In genomic region chr15:77365700-77366570, GRCm38 (mm10) we compare ENCODE assay signal across 8 mouse cellular contexts. TPM values are rescaled to one million over a fixed set of nuclear protein-coding genes. Genes with fewer than 3 reads are reported as not detected.
DNase-seq lines count a peak whose midpoint lies in the region; ATAC-seq and TF ChIP-seq lines count a peak whose summit lies in the region.

No protein-coding gene starts in this region.

- H3K27ac ChIP-seq in kidney, embryonic 14.5 days (ENCODE audit: low read depth, low read length) = peak overlapping the region; percentile 95
- peak overlapping the region; percentile 99 for H3K27ac ChIP-seq in embryonic facial prominence, embryonic 14.5 days (replicated peaks; ENCODE audit: low read depth, low read length)
- peak overlapping the region; percentile 92 for H3K27ac ChIP-seq in hindbrain, embryonic 10.5 days
- peak overlapping the region; percentile 51 for H3K27ac ChIP-seq in midbrain, postnatal 0 days (ENCODE audit: low read depth, low read length)

- no peaks in the 10 kb centered on the region for H3K36me3 ChIP-seq in kidney, embryonic 14.5 days (ENCODE audit: control insufficient read depth, insufficient read depth, low read length)
- no peaks in the 10 kb centered on the region for H3K36me3 ChIP-seq in embryonic facial prominence, embryonic 14.5 days (ENCODE audit: control insufficient read depth, insufficient read depth, low read length)
- H3K36me3 ChIP-seq in hindbrain, embryonic 10.5 days = no peaks in the 10 kb centered on the region
- H3K36me3 ChIP-seq in midbrain, postnatal 0 days (ENCODE audit: insufficient read depth, low read length) = no peaks in the 10 kb centered on the region

- no peak for DNase-seq in kidney, adult 9 months
- DNase-seq in embryonic facial prominence, embryonic 14.5 days (ENCODE audit: low spot score) = peak; percentile 72
- no peak for DNase-seq in hindbrain, embryonic 10.5 days (ENCODE audit: low spot score)
- no peak for DNase-seq in midbrain, postnatal 0 days (ENCODE audit: low spot score)
- DNase-seq in right cerebral cortex, postnatal 36 days (ENCODE audit: low spot score in 2 of 2) = no peak
- no peak for DNase-seq in ovary, postnatal 14 days (ENCODE audit: low spot score)
- no peak for DNase-seq in adrenal gland, postnatal 4 days (ENCODE audit: low spot score in 2 of 2)

- no peak overlapping the region for H3K4me3 ChIP-seq in kidney, embryonic 14.5 days (ENCODE audit: low read length)
- no peak overlapping the region for H3K4me3 ChIP-seq in embryonic facial prominence, embryonic 14.5 days (ENCODE audit: low read depth, low read length)
- H3K4me3 ChIP-seq in hindbrain, embryonic 10.5 days = peak overlapping the region; percentile 45
- H3K4me3 ChIP-seq in midbrain, postnatal 0 days (ENCODE audit: low read depth, low read length) = no peak overlapping the region

- peak overlapping the region; percentile 64; the same call in 1 of the 2 replicates for H3K9ac ChIP-seq in kidney, embryonic 14.5 days (ENCODE audit: low read depth, low read length)
- H3K9ac ChIP-seq in embryonic facial prominence, embryonic 14.5 days (ENCODE audit: low read depth, low read length) = peak overlapping the region; percentile 28
- H3K9ac ChIP-seq in midbrain, postnatal 0 days (replicated peaks; ENCODE audit: low read length, poor library complexity, severe bottlenecking) = no peak overlapping the region

- H3K9me3 ChIP-seq in kidney, embryonic 14.5 days (ENCODE audit: control insufficient read depth, low read length) = no peaks in the 10 kb centered on the region
- H3K9me3 ChIP-seq in embryonic facial prominence, embryonic 14.5 days (ENCODE audit: control insufficient read depth, low read length) = no peaks in the 10 kb centered on the region
- H3K9me3 ChIP-seq in hindbrain, embryonic 10.5 days = no peaks in the 10 kb centered on the region
- H3K9me3 ChIP-seq in midbrain, postnatal 0 days (ENCODE audit: low read length) = no peaks in the 10 kb centered on the region

- peaks cover 14% of the 10 kb centered on the region for H3K4me1 ChIP-seq in kidney, embryonic 14.5 days (ENCODE audit: control insufficient read depth, insufficient read depth, low read length)
- peaks cover 35% of the 10 kb centered on the region for H3K4me1 ChIP-seq in embryonic facial prominence, embryonic 14.5 days (ENCODE audit: control insufficient read depth, insufficient read depth, low read length)
- peaks cover 67% of the 10 kb centered on the region for H3K4me1 ChIP-seq in hindbrain, embryonic 10.5 days (replicated peaks)
- peaks cover 3% of the 10 kb centered on the region; the same call in 1 of the 2 replicates for H3K4me1 ChIP-seq in midbrain, postnatal 0 days (ENCODE audit: insufficient read depth, low read length)

- H3K4me2 ChIP-seq in kidney, embryonic 14.5 days (replicated peaks; ENCODE audit: low read depth, low read length) = no peak overlapping the region
- H3K4me2 ChIP-seq in embryonic facial prominence, embryonic 14.5 days (ENCODE audit: low read depth, low read length) = peak overlapping the region; percentile 62
- peak overlapping the region; percentile 46; the same call in 1 of the 2 replicates for H3K4me2 ChIP-seq in midbrain, postnatal 0 days (ENCODE audit: low read depth, low read length, poor library complexity, severe bottlenecking)

- no peak for TF ChIP-seq CTCF in midbrain, postnatal 0 days (IDR thresholded peaks at IDR 0.05)

- no peak for ATAC-seq in kidney, embryonic 14.5 days (ENCODE audit: low FRiP score, low TSS enrichment)
- ATAC-seq in embryonic facial prominence, embryonic 14.5 days (ENCODE audit: low read depth) = no peak
- no peak for ATAC-seq in midbrain, postnatal 0 days (ENCODE audit: low FRiP score)

- H3K27me3 ChIP-seq in kidney, embryonic 14.5 days (ENCODE audit: control insufficient read depth, insufficient read depth, low read length) = no peaks in the 10 kb centered on the region; the same call in 1 of the 2 replicates
- H3K27me3 ChIP-seq in embryonic facial prominence, embryonic 14.5 days (replicated peaks; ENCODE audit: control insufficient read depth, insufficient read depth, low read length) = no peaks in the 10 kb centered on the region
- no peaks in the 10 kb centered on the region for H3K27me3 ChIP-seq in hindbrain, embryonic 10.5 days (ENCODE audit: insufficient read depth, poor library complexity, severe bottlenecking)
- no peaks in the 10 kb centered on the region for H3K27me3 ChIP-seq in midbrain, postnatal 0 days (ENCODE audit: insufficient read depth, low read length)

- WGBS in kidney, embryonic 14.5 days = 52% methylated on average over 9 of the region's 9 CpGs
- WGBS in embryonic facial prominence, embryonic 14.5 days = 20% methylated on average over 9 of the region's 9 CpGs
- WGBS in hindbrain, embryonic 10.5 days = 54% methylated on average over 9 of the region's 9 CpGs
- 51% methylated on average over 9 of the region's 9 CpGs for WGBS in midbrain, postnatal 0 days

RNA-seq across cellular contexts. Expression of gene Apol7a, which starts 33.0 kb away (rescaled TPM):
- polyA plus RNA-seq in kidney, embryonic 14.5 days (2014; fragmentation: Nextera tagmentation; extraction: Ambion mirVana) = not detected in 2 replicates
- polyA plus RNA-seq in embryonic facial prominence, embryonic 14.5 days (2014; fragmentation: Nextera tagmentation; extraction: Ambion mirVana) = 0.43 TPM in 1 of 2 replicates, not detected in the other
- not detected in 2 replicates for polyA plus RNA-seq in hindbrain, embryonic 10.5 days (2016; fragmentation: Nextera tagmentation; extraction: Ambion mirVana)
- not detected in 2 replicates for total RNA-seq in midbrain, postnatal 0 days (2014; rRNA removed)
- not detected in 2 replicates for polyA plus RNA-seq in midbrain, postnatal 0 days (2015; fragmentation: Nextera tagmentation; extraction: Ambion mirVana)
- 1 to 10 TPM in 1 of 2 experiments, not detected in 1; 2.5 TPM for total RNA-seq in adrenal gland, postnatal 4 days (2021)

RNA-seq across cellular contexts. Expression of gene Apol9a, which starts 45.0 kb away (rescaled TPM):
- polyA plus RNA-seq in kidney, embryonic 14.5 days (2014; fragmentation: Nextera tagmentation; extraction: Ambion mirVana) = not detected in 2 replicates
- 0.31 TPM in 1 of 2 replicates, not detected in the other for polyA plus RNA-seq in embryonic facial prominence, embryonic 14.5 days (2014; fragmentation: Nextera tagmentation; extraction: Ambion mirVana)
- polyA plus RNA-seq in hindbrain, embryonic 10.5 days (2016; fragmentation: Nextera tagmentation; extraction: Ambion mirVana) = 0.04 TPM in 1 of 2 replicates, not detected in the other
- 0.16 and 0.42 TPM in 2 replicates for total RNA-seq in midbrain, postnatal 0 days (2014; rRNA removed)
- polyA plus RNA-seq in midbrain, postnatal 0 days (2015; fragmentation: Nextera tagmentation; extraction: Ambion mirVana) = 0.39 and 0.80 TPM in 2 replicates
- under 1 TPM; 0.23 to 0.45 TPM for total RNA-seq in adrenal gland, postnatal 4 days (2021)

RNA-seq across cellular contexts. Expression of gene Rbfox2, which starts 59.1 kb away (rescaled TPM):
- polyA plus RNA-seq in kidney, embryonic 14.5 days (2014; fragmentation: Nextera tagmentation; extraction: Ambion mirVana) = 57.6 and 64.6 TPM in 2 replicates
- polyA plus RNA-seq in embryonic facial prominence, embryonic 14.5 days (2014; fragmentation: Nextera tagmentation; extraction: Ambion mirVana) = 97.4 and 107 TPM in 2 replicates
- polyA plus RNA-seq in hindbrain, embryonic 10.5 days (2016; fragmentation: Nextera tagmentation; extraction: Ambion mirVana) = 50.6 and 77.8 TPM in 2 replicates
- 360 and 399 TPM in 2 replicates for total RNA-seq in midbrain, postnatal 0 days (2014; rRNA removed)
- 96.4 and 96.6 TPM in 2 replicates for polyA plus RNA-seq in midbrain, postnatal 0 days (2015; fragmentation: Nextera tagmentation; extraction: Ambion mirVana)
- 100 to 1,000 TPM; 102 to 104 TPM for total RNA-seq in adrenal gland, postnatal 4 days (2021)
